Mouse (Mus musculus) heart, postnatal 4 days (tissue): ENCODE data around the gene Elmo2. TPM values are rescaled to one million over a fixed set of nuclear protein-coding genes. Genes with fewer than 3 reads are reported as not detected.

Experiments used
- DNase-seq: peaks from one replicate; pipeline ENCODE4 v3.0.0; 2021
- total RNA-seq, 2 experiments: library from RNA; stranded (reverse); gene quantifications; 2 replicates each; pipeline ENCODE4 v1.2.3; 2021

Gene Elmo2
- total RNA-seq, 2 experiments from 2014 or later: 29.5 to 35.5 TPM

GRCm38 (mm10) chr2:165256213-165256612 lies 70.1 kb downstream of the Elmo2 start:
- DNase-seq: no peak

- DNase-seq: no peak
Observed at GRCm38 (mm10) chr2:165253867-165254266, 72.4 kb downstream of the Elmo2 start.

GRCm38 (mm10) chr2:165253269-165253668 lies 73.0 kb downstream of the Elmo2 start:
- no peak for DNase-seq

- DNase-seq: no peak
Observed at GRCm38 (mm10) chr2:165252801-165253200, 73.5 kb downstream of the Elmo2 start.

- no peak for DNase-seq
Observed at GRCm38 (mm10) chr2:165252381-165252780, 73.9 kb downstream of the Elmo2 start.

GRCm38 (mm10) chr2:165250903-165251302 lies 75.4 kb downstream of the Elmo2 start:
- DNase-seq: no peak

GRCm38 (mm10) chr2:165248967-165249366 lies 77.3 kb downstream of the Elmo2 start:
- no peak for DNase-seq

GRCm38 (mm10) chr2:165246349-165246748 lies 79.9 kb downstream of the Elmo2 start:
- DNase-seq: no peak

- no peak for DNase-seq
Observed at GRCm38 (mm10) chr2:165243122-165243720, 83.1 kb downstream of the Elmo2 start.

- DNase-seq: no peak
Observed at GRCm38 (mm10) chr2:165242575-165242974, 83.7 kb downstream of the Elmo2 start.

- no peak for DNase-seq
Observed at GRCm38 (mm10) chr2:165241786-165242185, 84.5 kb downstream of the Elmo2 start.

GRCm38 (mm10) chr2:165240371-165240770 lies 85.9 kb downstream of the Elmo2 start:
- DNase-seq: no peak

- DNase-seq: peak; percentile 24
Observed at GRCm38 (mm10) chr2:165239533-165240144, 86.6 kb downstream of the Elmo2 start.

- DNase-seq: no peak
Observed at GRCm38 (mm10) chr2:165238416-165239145, 87.7 kb downstream of the Elmo2 start.

Other genes starting within 250 kb of the Elmo2 start
- not detected for gene 1700025C18Rik, start 235.7 kb downstream of the Elmo2 start, total RNA-seq
- under 1 TPM; 0.24 to 0.27 TPM for gene Cdh22, start 91.6 kb downstream of the Elmo2 start, total RNA-seq
- gene Slc35c2, start 38.6 kb downstream of the Elmo2 start, total RNA-seq: 10 to 100 TPM; 18.9 to 20.6 TPM
- not detected for gene Zfp663, start 42.2 kb upstream of the Elmo2 start, total RNA-seq
- gene Zfp334, start 61.8 kb upstream of the Elmo2 start, total RNA-seq: 1 to 10 TPM; 4.0 to 4.6 TPM
- not detected for gene Ocstamp, start 73.9 kb upstream of the Elmo2 start, total RNA-seq
- gene Slc13a3, start 146.8 kb upstream of the Elmo2 start, total RNA-seq: under 1 TPM in 1 of 2 experiments, not detected in 1; 0.10 TPM
- gene Trp53rka, start 166.8 kb upstream of the Elmo2 start, total RNA-seq: 10 to 100 TPM; 10.4 to 12.2 TPM
- gene Slc2a10, start 177.3 kb upstream of the Elmo2 start, total RNA-seq: 1 to 10 TPM; 4.8 to 5.1 TPM